9 mouse cellular contexts compared by ENCODE assay signal in the genomic region with DNA sequence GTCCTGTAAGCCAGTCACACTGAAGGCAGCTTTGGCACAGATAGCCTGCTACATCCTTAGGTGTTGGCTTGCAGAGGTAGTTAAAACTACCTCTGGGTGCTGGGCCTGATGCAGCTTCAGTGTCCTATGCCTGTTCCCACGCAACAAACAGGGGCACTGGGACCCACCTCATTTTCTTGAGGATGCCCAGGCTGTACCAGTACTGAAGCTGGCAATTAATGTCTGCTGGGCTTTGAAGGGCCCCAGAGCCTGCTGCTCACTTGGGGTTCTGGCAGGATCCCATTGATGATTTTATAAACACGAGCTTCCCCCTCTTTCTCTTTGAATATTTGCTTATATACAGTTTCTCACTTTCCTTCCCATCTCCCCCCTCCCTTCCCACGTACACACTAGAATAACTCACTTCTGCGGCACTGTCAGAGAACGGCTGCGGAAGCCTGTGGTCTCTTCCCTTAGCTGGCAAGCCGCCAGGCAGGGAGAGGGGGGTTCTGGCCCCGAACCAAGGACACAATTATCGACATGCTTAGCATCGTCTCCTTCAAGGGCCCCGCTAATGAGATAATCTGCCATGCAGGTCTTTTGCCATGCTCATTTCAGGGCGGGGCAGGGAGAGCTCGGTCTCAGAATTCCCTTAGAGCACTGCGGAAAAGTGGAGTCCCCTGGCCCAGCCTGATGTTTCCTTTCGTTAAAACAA.
DNase-seq lines count a peak whose midpoint lies in the region; ATAC-seq lines count a peak whose summit lies in the region.
"Had no signal": no experiment of that assay in that cellular context is flagged by ENCODE, and none has a peak within 500 bp of the region (broad histone marks: within the 10 kb centered on the region; RNA-seq: fewer than 3 reads in every experiment).

No protein-coding gene starts in this region.

- H3K4me2 ChIP-seq in midbrain, embryonic 11.5 days: no peak overlapping the region
- H3K4me2 ChIP-seq: liver, embryonic 15.5 days had no signal

- peak; percentile 11 for DNase-seq in adrenal gland, postnatal 14 days
- DNase-seq in adrenal gland, adult 2 months: no peak
- peak; percentile 7 for DNase-seq in midbrain, embryonic 10.5 days (ENCODE audit: low spot score)
- DNase-seq in midbrain, embryonic 11.5 days (ENCODE audit: low spot score, missing footprints): no peak
- peak; percentile 38 to 42 for DNase-seq in left cerebral cortex, adult 8-10 months (ENCODE audit: low spot score in 2 of 2)
- peak; percentile 56 for DNase-seq in right cerebral cortex, postnatal 25 days
- DNase-seq in lung, postnatal 14 days: no peak
- no peak for DNase-seq in gastrocnemius, adult 18-20 months (ENCODE audit: low spot score)

- no peaks in the 10 kb centered on the region for H3K36me3 ChIP-seq in midbrain, embryonic 10.5 days
- H3K36me3 ChIP-seq in midbrain, embryonic 11.5 days (ENCODE audit: control insufficient read depth, insufficient read depth, low read length): no peaks in the 10 kb centered on the region
- H3K36me3 ChIP-seq: liver, embryonic 15.5 days had no signal

- H3K27me3 ChIP-seq in midbrain, embryonic 10.5 days (ENCODE audit: low read depth, poor library complexity, severe bottlenecking): no peaks in the 10 kb centered on the region
- H3K27me3 ChIP-seq in midbrain, embryonic 11.5 days (ENCODE audit: control insufficient read depth, insufficient read depth, low read length): no peaks in the 10 kb centered on the region
- H3K27me3 ChIP-seq: liver, embryonic 15.5 days had no signal

- H3K4me1 ChIP-seq in midbrain, embryonic 10.5 days: 0 out of 2 replicates have a peak, but pooled peaks cover 2% of the 10 kb centered on the region
- no peaks in the 10 kb centered on the region for H3K4me1 ChIP-seq in midbrain, embryonic 11.5 days (ENCODE audit: control insufficient read depth, insufficient read depth, low read length)
- H3K4me1 ChIP-seq: liver, embryonic 15.5 days had no signal

- no peak overlapping the region for H3K4me3 ChIP-seq in midbrain, embryonic 10.5 days
- no peak overlapping the region for H3K4me3 ChIP-seq in midbrain, embryonic 11.5 days (ENCODE audit: low read depth, low read length)
- H3K4me3 ChIP-seq: liver, embryonic 15.5 days had no signal

- 75% methylated on average over 15 of the region's 15 CpGs for WGBS in midbrain, embryonic 10.5 days
- WGBS in midbrain, embryonic 11.5 days: 62% methylated on average over 15 of the region's 15 CpGs

- no peak overlapping the region for H3K27ac ChIP-seq in midbrain, embryonic 10.5 days (replicated peaks)
- H3K27ac ChIP-seq in midbrain, embryonic 11.5 days (ENCODE audit: low read depth, low read length): no peak overlapping the region
- H3K27ac ChIP-seq: liver, embryonic 15.5 days had no signal

- H3K9ac ChIP-seq in midbrain, embryonic 11.5 days (ENCODE audit: low read length): no peak overlapping the region
- H3K9ac ChIP-seq: liver, embryonic 15.5 days had no signal

- no peak for ATAC-seq in midbrain, embryonic 11.5 days (ENCODE audit: low FRiP score)

- H3K9me3 ChIP-seq in midbrain, embryonic 10.5 days (replicated peaks): no peaks in the 10 kb centered on the region
- H3K9me3 ChIP-seq in midbrain, embryonic 11.5 days (ENCODE audit: control insufficient read depth, low read length): no peaks in the 10 kb centered on the region
- H3K9me3 ChIP-seq: liver, embryonic 15.5 days had no signal

Comparison
In these comparisons a context has a peak if more than half of its experiments do, and no peak if none do; other contexts are left out.
1. DNase-seq: peak in adrenal gland, postnatal 14 days (single experiment), midbrain, embryonic 10.5 days (single experiment), left cerebral cortex, adult 8-10 months (2 of 2) and right cerebral cortex, postnatal 25 days (single experiment); none in adrenal gland, adult 2 months (single experiment), midbrain, embryonic 11.5 days (single experiment), lung, postnatal 14 days (single experiment) and gastrocnemius, adult 18-20 months (single experiment).